Mouse (Mus musculus): ENCODE data around the gene Stra6l.

Stra6l gene

GRCm38 (mm10) chr4:45848109-45848824 lies at the start of gene Stra6l:
Gene Stra6l, plus strand, starts transcription at chr4:45848664.
- DNase-seq (ENCODE audit: low spot score in 2 of 2): no peak

- peak; percentile 50 to 67 for DNase-seq (ENCODE audit: low spot score in 2 of 2)
These were observed 49.5 kb upstream of the Stra6l start, which contains the start of gene Aldh1b1 for GRCm38 (mm10) chr4:45798964-45799363. Gene Aldh1b1, plus strand, starts transcription at chr4:45799022.

GRCm38 (mm10) chr4:45799956-45800537 lies 48.4 kb upstream of the Stra6l start:
- DNase-seq (ENCODE audit: low spot score in 2 of 2): no peak

- DNase-seq (ENCODE audit: low spot score in 2 of 2): no peak
These were observed 45.6 kb upstream of the Stra6l start for GRCm38 (mm10) chr4:45802900-45803299.

GRCm38 (mm10) chr4:45808034-45808433 lies 40.4 kb upstream of the Stra6l start:
- no peak for DNase-seq (ENCODE audit: low spot score in 2 of 2)

- DNase-seq (ENCODE audit: low spot score in 2 of 2): no peak
These were observed 37.2 kb upstream of the Stra6l start for GRCm38 (mm10) chr4:45811250-45811649.

GRCm38 (mm10) chr4:45815542-45815941 lies 32.9 kb upstream of the Stra6l start:
- no peak for DNase-seq (ENCODE audit: low spot score in 2 of 2)

GRCm38 (mm10) chr4:45818814-45819207 lies 29.7 kb upstream of the Stra6l start:
- DNase-seq (ENCODE audit: low spot score in 2 of 2): no peak

- no peak for DNase-seq (ENCODE audit: low spot score in 2 of 2)
These were observed 29.1 kb upstream of the Stra6l start for GRCm38 (mm10) chr4:45819208-45819931.

- peak in 1 of 2 experiments; percentile 26 for DNase-seq (ENCODE audit: low spot score in 2 of 2)
These were observed 28.2 kb upstream of the Stra6l start for GRCm38 (mm10) chr4:45820074-45820830.

GRCm38 (mm10) chr4:45821995-45822394 lies 26.5 kb upstream of the Stra6l start:
- no peak for DNase-seq (ENCODE audit: low spot score in 2 of 2)

- no peak for DNase-seq (ENCODE audit: low spot score in 2 of 2)
These were observed 25.5 kb upstream of the Stra6l start for GRCm38 (mm10) chr4:45822781-45823575.

GRCm38 (mm10) chr4:45824049-45824760 lies 24.3 kb upstream of the Stra6l start:
- DNase-seq (ENCODE audit: low spot score in 2 of 2): no peak

- no peak for DNase-seq (ENCODE audit: low spot score in 2 of 2)
These were observed 23.5 kb upstream of the Stra6l start for GRCm38 (mm10) chr4:45824761-45825556.

- DNase-seq (ENCODE audit: low spot score in 2 of 2): no peak
These were observed 22.0 kb upstream of the Stra6l start, which contains the start of gene Igfbpl1 for GRCm38 (mm10) chr4:45826275-45827040. Gene Igfbpl1, minus strand, starts transcription at chr4:45826923.

GRCm38 (mm10) chr4:45829907-45830759 lies 18.3 kb upstream of the Stra6l start:
- no peak for DNase-seq (ENCODE audit: low spot score in 2 of 2)

GRCm38 (mm10) chr4:45831996-45832395 lies 16.5 kb upstream of the Stra6l start:
- no peak for DNase-seq (ENCODE audit: low spot score in 2 of 2)

- no peak for DNase-seq (ENCODE audit: low spot score in 2 of 2)
These were observed 15.0 kb upstream of the Stra6l start for GRCm38 (mm10) chr4:45833461-45833860.

Data from urinary bladder, adult 18-20 months (tissue).